Mouse (Mus musculus): ENCODE data around the gene Olig1. TPM values are rescaled to one million over a fixed set of nuclear protein-coding genes. Genes with fewer than 3 reads are reported as not detected.

Gene Olig1
- polyA plus RNA-seq, 1 experiment from 2014 or later: 0.08 TPM

DNA sequence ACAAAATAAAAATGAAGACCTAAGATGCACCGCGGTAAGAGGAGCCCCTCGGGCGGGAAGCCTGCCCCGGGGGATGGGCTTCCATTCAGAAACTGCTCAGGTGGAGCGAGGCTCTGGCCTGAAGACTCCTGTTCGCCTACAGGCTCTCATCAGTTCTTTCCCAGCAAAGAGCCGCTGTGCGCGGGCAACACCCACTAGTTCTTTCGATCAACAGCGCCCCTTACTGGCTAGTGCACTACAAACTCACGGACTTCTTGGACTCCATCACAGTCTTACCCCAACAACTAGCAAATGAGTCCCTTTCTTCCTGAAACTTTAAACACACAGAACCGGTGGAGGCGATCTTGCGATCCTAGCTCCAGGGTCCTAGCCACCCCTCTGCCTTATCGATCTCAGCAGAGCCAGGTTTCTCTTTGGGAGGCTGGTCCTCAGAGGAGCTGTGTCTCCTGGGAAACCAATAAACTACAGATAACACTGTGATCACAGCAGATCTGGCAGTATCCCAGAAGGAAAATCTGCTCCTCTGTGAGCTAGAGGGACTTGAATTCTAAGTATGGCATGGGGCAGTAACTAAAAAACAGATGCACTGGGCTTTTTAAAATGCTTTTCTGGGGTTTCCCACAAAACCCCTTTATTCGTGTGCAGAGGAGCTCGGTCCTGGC lies 44.7 kb downstream of the Olig1 start:
- H3K4me3 ChIP-seq (ENCODE audit: low read depth, low read length): no peak overlapping the region

DNA sequence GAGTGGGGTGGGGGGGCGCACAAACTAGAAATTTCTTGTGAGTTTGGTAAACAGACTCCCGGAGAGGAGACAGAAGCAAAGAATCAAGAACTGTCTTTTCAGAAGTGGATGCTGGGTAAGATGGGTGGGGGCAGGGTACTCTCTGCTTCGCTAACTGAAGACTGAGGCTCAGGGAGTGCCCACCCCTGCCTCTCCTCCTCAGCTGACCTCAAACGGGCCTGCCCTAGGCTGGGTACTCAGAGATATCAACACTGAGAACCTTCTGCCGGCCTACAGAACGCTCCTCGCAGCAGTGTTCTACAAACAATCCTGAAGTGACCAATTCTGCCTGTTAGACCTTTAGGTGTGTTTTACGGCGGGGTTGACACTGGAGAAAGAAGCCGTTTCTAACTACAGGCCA lies 50.6 kb downstream of the Olig1 start:
- Histone ChIP-seq H3K9ac (no peak overlapping the region), H3K27me3 (ENCODE audit: insufficient read depth, low read length) (no peaks in the 10 kb centered on the region; the same call in 1 of the 2 replicates), H3K4me1 (ENCODE audit: insufficient read depth) (no peaks in the 10 kb centered on the region), H3K4me2 (no peak overlapping the region), H3K9me3 (ENCODE audit: low read depth, low read length) (no peaks in the 10 kb centered on the region), H3K4me3 (ENCODE audit: low read depth, low read length) (no peak overlapping the region), H3K27ac (ENCODE audit: low read depth) (no peak overlapping the region), H3K36me3 (ENCODE audit: insufficient read depth) (no peaks in the 10 kb centered on the region)
- DNase-seq (no peak), ATAC-seq (ENCODE audit: insufficient read depth) (no peak)
- TF ChIP-seq CTCF (IDR thresholded peaks at IDR 0.05; ENCODE audit: low read depth): no peak
- WGBS: 39% methylated on average over 10 of the region's 10 CpGs

More for the DNA sequence above, 44.7 kb downstream of the Olig1 start:
- Histone ChIP-seq H3K4me1 (ENCODE audit: insufficient read depth) (no peaks in the 10 kb centered on the region), H3K4me2 (no peak overlapping the region; the same call in 1 of the 2 replicates), H3K36me3 (ENCODE audit: insufficient read depth) (no peaks in the 10 kb centered on the region), H3K9ac (no peak overlapping the region), H3K27me3 (ENCODE audit: insufficient read depth, low read length) (0 out of 2 replicates have a peak, but pooled peaks cover 3% of the 10 kb centered on the region), H3K9me3 (ENCODE audit: low read depth, low read length) (no peaks in the 10 kb centered on the region), H3K27ac (ENCODE audit: low read depth) (no peak overlapping the region)
- WGBS: 8% methylated on average over 19 of the region's 19 CpGs
- DNase-seq (peak; percentile 88), ATAC-seq (ENCODE audit: insufficient read depth) (no peak)
- peak; percentile 69 for TF ChIP-seq CTCF (IDR thresholded peaks at IDR 0.05; ENCODE audit: low read depth)

DNA sequence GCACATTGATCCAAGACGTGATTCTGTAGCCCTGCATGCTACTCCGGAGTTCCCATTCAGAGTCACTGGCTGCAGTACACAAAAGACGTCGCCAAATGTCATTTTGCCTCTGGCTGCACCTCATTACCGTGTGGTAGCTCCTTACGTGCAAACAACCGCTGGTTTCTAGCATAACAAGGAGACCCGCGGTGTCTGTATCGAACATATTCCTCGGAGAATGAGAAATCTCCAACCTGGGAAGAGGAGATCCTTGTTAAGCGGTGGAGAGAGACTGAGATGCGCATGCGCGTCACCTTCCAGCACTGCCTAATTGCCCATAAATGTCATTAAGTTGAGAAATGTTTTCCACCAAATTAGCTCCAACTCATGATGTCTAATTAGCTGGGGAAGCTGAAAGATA lies 51.0 kb downstream of the Olig1 start:
- 57% methylated on average over 15 of the region's 15 CpGs for WGBS
- TF ChIP-seq CTCF (IDR thresholded peaks at IDR 0.05; ENCODE audit: low read depth): no peak
- DNase-seq (no peak), ATAC-seq (ENCODE audit: insufficient read depth) (no peak)
- no peaks in the 10 kb centered on the region for H3K36me3 ChIP-seq (ENCODE audit: insufficient read depth)
- H3K4me3 ChIP-seq (ENCODE audit: low read depth, low read length): no peak overlapping the region
- no peak overlapping the region for H3K27ac ChIP-seq (ENCODE audit: low read depth)
- no peaks in the 10 kb centered on the region; the same call in 1 of the 2 replicates for H3K27me3 ChIP-seq (ENCODE audit: insufficient read depth, low read length)
- H3K4me2 ChIP-seq: no peak overlapping the region
- H3K9ac ChIP-seq: no peak overlapping the region
- no peaks in the 10 kb centered on the region for H3K4me1 ChIP-seq (ENCODE audit: insufficient read depth)
- H3K9me3 ChIP-seq (ENCODE audit: low read depth, low read length): no peaks in the 10 kb centered on the region

Other genes starting within 250 kb of the Olig1 start
- gene Paxbp1, start 225.2 kb upstream of the Olig1 start, polyA plus RNA-seq (2014; fragmentation: Nextera tagmentation; extraction: Ambion mirVana): 62.4 and 66.4 TPM in 2 replicates
- gene 4932438H23Rik, start 174.7 kb upstream of the Olig1 start, polyA plus RNA-seq (2014; fragmentation: Nextera tagmentation; extraction: Ambion mirVana): 0.11 TPM in 1 of 2 replicates, not detected in the other
- gene Olig2, start 44.3 kb upstream of the Olig1 start, polyA plus RNA-seq (2014; fragmentation: Nextera tagmentation; extraction: Ambion mirVana): not detected in 2 replicates
- 54.1 and 62.0 TPM in 2 replicates for gene Ifnar2, start 103.0 kb downstream of the Olig1 start, polyA plus RNA-seq (2014; fragmentation: Nextera tagmentation; extraction: Ambion mirVana)
- 0.47 TPM in 1 of 2 replicates, not detected in the other for gene Gm21970, start 121.9 kb downstream of the Olig1 start, polyA plus RNA-seq (2014; fragmentation: Nextera tagmentation; extraction: Ambion mirVana)
- gene Il10rb, start 136.4 kb downstream of the Olig1 start, polyA plus RNA-seq (2014; fragmentation: Nextera tagmentation; extraction: Ambion mirVana): 32.8 and 36.4 TPM in 2 replicates
- 73.3 and 73.6 TPM in 2 replicates for gene Ifnar1, start 215.5 kb downstream of the Olig1 start, polyA plus RNA-seq (2014; fragmentation: Nextera tagmentation; extraction: Ambion mirVana)